Mouse (Mus musculus) limb, embryonic 12.5 days (tissue): ENCODE measurements around the gene Gm11077. TPM values are rescaled to one million over a fixed set of nuclear protein-coding genes. Genes with fewer than 3 reads are reported as not detected.

Source experiments
- ATAC-seq: fragments of 200-750 bp; cut with Nextera tagmentation; 2 replicates; pipeline ENCODE4 v1.8.0; 2017; ENCODE audit warnings: low read depth, moderate TSS enrichment; ENCODE audit not compliant: insufficient number of reproducible peaks, insufficient read depth, low FRiP score, low TSS enrichment
- H3K27ac ChIP-seq: fragments of 300-500 bp; sonication (generic); 2 replicates; pipeline ENCODE4 v1.5.1; 2016; ENCODE audit warnings: mild to moderate bottlenecking, moderate library complexity
- H3K27me3 ChIP-seq: fragments of 300-500 bp; sonication (generic); 2 replicates; pipeline ENCODE4 v1.6.1; 2016; ENCODE audit warnings: mild to moderate bottlenecking, moderate library complexity
- H3K36me3 ChIP-seq: fragments of 300-500 bp; sonication (generic); 2 replicates; pipeline ENCODE4 v1.6.1; 2016; ENCODE audit warnings: mild to moderate bottlenecking, moderate library complexity
- H3K4me1 ChIP-seq: fragments of 300-500 bp; sonication (generic); replicated peaks from 2 replicates; pipeline ENCODE4 v1.6.1; 2016
- H3K4me2 ChIP-seq: fragments of 300-500 bp; sonication (generic); 2 replicates; pipeline ENCODE4 v1.6.1; 2016; ENCODE audit warnings: mild to moderate bottlenecking, moderate library complexity
- H3K4me3 ChIP-seq: fragments of 300-500 bp; sonication (generic); replicated peaks from 2 replicates; pipeline ENCODE4 v1.5.1; 2016; ENCODE audit warnings: mild to moderate bottlenecking
- H3K9ac ChIP-seq: fragments of 300-500 bp; sonication (generic); replicated peaks from 2 replicates; pipeline ENCODE4 v1.6.1; 2016; ENCODE audit warnings: mild to moderate bottlenecking, moderate library complexity
- H3K9me3 ChIP-seq: fragments of 300-500 bp; sonication (generic); 2 replicates; pipeline ENCODE4 v1.6.1; 2016; ENCODE audit warnings: mild to moderate bottlenecking, moderate library complexity
- WGBS: fragments of 180-500 bp; shearing (Covaris S2); methylation state at CpG from one replicate; pipeline ENCODE4 v1.1.7; 2016; 5-methylcytosine and 5-hydroxymethylcytosine counted together
- polyA plus RNA-seq: library from polyadenylated mRNA; unstranded; fragments of >200 nt; fragmentation: Nextera tagmentation; extraction: Ambion mirVana; gene quantifications from 2 replicates; pipeline ENCODE4 v1.2.1, GENCODE M21; 2016

Gm11077 gene
- polyA plus RNA-seq, 1 experiment from 2014 or later = not detected

DNA sequence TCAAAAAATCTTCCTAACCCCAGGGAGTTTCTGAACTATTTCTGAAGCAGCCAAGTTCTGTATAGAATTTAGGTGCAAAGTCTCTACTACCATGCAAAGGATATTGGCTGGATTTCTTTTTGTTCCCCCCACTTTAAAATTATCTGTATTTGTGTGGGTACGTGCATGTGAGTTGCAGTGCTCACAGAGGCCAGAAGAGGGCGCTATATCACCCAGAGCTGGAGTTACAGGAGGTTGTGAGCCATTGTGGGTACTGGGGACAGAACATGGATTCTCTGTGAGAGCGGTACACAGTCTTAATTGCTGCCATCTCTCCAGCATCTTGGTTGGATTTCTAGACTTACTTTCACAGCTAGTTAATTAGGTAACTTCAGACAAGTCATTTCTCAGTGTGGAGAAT is 69.8 kb downstream of the Gm11077 start:
- Histone ChIP-seq H3K36me3 (no peaks in the 10 kb centered on the region), H3K27me3 (no peaks in the 10 kb centered on the region; the same call in 1 of the 2 replicates), H3K4me1 (no peaks in the 10 kb centered on the region; the same call in 1 of the 2 replicates), H3K9me3 (0 out of 2 replicates have a peak, but pooled peaks cover 3% of the 10 kb centered on the region), H3K9ac (no peak overlapping the region), H3K4me2 (no peak overlapping the region), H3K4me3 (no peak overlapping the region), H3K27ac (no peak overlapping the region)
- no peak for ATAC-seq
- 62% methylated on average over 3 of the region's 3 CpGs for WGBS

DNA sequence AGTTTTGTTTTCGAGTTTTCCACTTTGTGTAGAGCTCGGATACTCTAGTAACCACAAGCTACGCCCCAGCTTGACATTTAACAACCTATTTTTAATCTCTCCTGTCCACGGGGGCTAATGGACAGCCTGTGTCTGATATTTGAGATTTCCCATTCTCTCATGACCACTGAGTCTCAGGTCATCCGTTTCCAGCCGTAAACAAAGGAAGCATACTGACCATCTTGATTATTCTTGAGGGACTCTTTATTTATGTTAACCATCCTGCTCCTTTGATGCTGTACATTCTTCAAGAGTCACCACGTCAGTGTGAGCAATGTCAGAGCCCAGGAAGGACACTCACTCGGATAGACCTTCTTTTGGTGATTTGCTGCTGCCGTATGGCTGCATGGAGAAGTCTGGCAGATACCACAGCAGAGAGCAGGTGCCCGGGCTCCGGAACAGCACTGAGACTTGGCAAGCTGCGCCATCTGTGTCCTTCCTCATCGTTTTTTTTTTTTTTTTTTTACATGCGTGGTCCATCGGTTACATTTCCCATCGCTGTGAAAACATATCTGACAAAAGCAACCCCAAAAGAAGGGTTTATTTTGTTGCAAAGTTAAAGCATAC is 70.5 kb downstream of the Gm11077 start:
- Histone ChIP-seq H3K4me3 (no peak overlapping the region), H3K9ac (no peak overlapping the region), H3K4me2 (no peak overlapping the region), H3K36me3 (no peaks in the 10 kb centered on the region), H3K4me1 (no peaks in the 10 kb centered on the region), H3K27me3 (no peaks in the 10 kb centered on the region; the same call in 1 of the 2 replicates), H3K27ac (no peak overlapping the region), H3K9me3 (0 out of 2 replicates have a peak, but pooled peaks cover 3% of the 10 kb centered on the region)
- no peak for ATAC-seq
- WGBS = 84% methylated on average over 16 of the region's 16 CpGs

DNA sequence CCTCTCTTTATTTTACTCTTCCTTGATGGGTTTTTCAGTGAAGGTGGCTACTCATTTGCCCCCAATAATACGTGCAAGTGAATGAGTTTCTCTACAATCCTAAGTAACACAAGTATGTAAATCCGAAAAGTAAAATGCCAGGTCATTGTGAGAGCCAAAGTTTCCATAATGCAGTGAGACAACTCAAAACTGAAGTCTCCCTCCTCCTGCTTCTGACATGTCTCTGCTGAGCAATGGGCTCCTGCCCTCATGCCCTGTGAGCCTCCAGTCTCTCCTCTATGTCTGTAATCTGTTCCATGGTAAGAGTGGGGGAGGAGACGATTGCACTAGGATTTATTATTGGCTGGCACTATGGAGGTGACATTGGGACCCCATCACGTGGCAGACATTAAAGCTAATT is 71.5 kb downstream of the Gm11077 start:
- WGBS = 88% methylated on average over 4 of the region's 4 CpGs
- ATAC-seq = no peak
- Histone ChIP-seq H3K4me1 (no peaks in the 10 kb centered on the region), H3K27me3 (no peaks in the 10 kb centered on the region; the same call in 1 of the 2 replicates), H3K9me3 (0 out of 2 replicates have a peak, but pooled peaks cover 3% of the 10 kb centered on the region), H3K4me2 (no peak overlapping the region), H3K27ac (no peak overlapping the region), H3K36me3 (no peaks in the 10 kb centered on the region), H3K4me3 (no peak overlapping the region), H3K9ac (no peak overlapping the region)

Other genes starting within 250 kb of the Gm11077 start
- gene Aebp2, start 106.6 kb upstream of the Gm11077 start, polyA plus RNA-seq = 16.4 and 18.0 TPM in 2 replicates